Mouse (Mus musculus): ENCODE results near the gene Yeats4. TPM values are rescaled to one million over a fixed set of nuclear protein-coding genes. Genes with fewer than 3 reads are reported as not detected.

Yeats4 gene
- polyA plus RNA-seq, 1 experiment from 2014 or later: 126 TPM

DNA sequence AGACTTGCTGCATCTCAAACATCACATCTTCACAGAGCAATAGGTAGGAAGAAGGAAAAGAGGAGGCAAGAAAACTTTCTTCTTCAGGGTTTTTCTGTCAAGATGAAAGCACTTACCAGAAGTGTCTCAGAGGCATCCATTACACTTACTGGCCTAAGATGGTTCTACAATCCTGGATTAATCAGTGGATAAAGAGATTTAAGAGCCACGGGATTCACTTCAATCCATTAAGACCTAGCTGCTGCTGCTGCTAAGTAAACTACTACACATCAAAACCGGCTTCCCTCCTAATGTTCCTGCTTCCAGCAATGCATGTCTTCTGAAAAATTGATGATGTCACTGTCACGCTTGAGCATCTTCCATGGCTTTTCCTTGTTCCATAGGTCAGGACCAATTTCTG is 27.6 kb downstream of the Yeats4 start:
- ATAC-seq: no peak
- 83% methylated on average over 3 of the region's 3 CpGs for WGBS
- H3K4me1 ChIP-seq: no peaks in the 10 kb centered on the region

DNA sequence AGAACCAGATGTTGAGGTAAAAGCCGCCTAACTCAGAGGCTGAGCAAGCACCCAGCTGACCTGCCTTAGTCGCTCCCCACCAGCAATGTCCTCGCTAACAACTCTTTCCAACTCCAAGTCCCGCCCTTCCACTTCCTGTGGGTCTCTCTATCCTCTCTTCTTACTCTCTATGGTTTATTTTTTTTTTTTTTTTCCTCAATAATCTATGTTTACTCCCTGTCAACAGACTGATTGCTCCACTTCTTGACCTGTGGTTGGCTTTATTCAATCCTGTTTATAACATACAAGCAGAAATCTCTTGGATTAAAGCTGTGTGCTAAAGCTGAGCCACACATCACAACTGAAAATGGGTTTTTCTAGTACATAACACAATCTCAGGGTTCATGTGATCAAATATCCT is 28.6 kb downstream of the Yeats4 start:
- Histone ChIP-seq H3K27me3 (no peaks in the 10 kb centered on the region), H3K9me3 (replicated peaks) (no peaks in the 10 kb centered on the region), H3K4me3 (no peak overlapping the region), H3K9ac (no peak overlapping the region), H3K4me2 (no peak overlapping the region), H3K36me3 (ENCODE audit: poor library complexity, severe bottlenecking) (no peaks in the 10 kb centered on the region), H3K4me1 (no peaks in the 10 kb centered on the region), H3K27ac (no peak overlapping the region)
- 95% methylated on average over 4 of the region's 4 CpGs for WGBS
- no peak for ATAC-seq

More for the DNA sequence above, 27.6 kb downstream of the Yeats4 start:
- no peaks in the 10 kb centered on the region for H3K36me3 ChIP-seq (ENCODE audit: poor library complexity, severe bottlenecking)
- H3K4me3 ChIP-seq: no peak overlapping the region
- no peak overlapping the region for H3K4me2 ChIP-seq
- no peaks in the 10 kb centered on the region for H3K9me3 ChIP-seq (replicated peaks)
- no peak overlapping the region for H3K9ac ChIP-seq
- H3K27ac ChIP-seq: no peak overlapping the region
- H3K27me3 ChIP-seq: no peaks in the 10 kb centered on the region

DNA sequence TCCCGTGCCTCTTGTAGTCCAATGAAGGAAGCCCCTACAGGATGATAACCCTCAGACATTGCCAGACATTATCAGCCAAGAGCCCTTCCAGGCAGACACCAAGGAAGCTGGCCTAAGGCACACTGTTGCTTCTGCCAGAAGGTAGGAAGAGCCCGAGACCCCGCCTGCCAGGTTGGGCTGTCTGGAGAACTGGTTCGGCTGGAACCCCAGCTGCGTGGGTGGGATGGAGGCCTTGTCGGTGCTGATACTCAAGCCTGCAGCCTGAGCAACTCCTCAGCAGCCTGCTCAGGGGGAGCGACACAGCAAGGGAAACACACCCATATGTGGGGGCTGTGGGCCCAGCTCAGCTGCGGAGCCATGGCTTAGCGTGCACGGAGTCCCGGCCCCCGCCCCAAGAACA is 29.3 kb downstream of the Yeats4 start:
- no peaks in the 10 kb centered on the region for H3K9me3 ChIP-seq (replicated peaks)
- H3K9ac ChIP-seq: no peak overlapping the region
- no peaks in the 10 kb centered on the region for H3K27me3 ChIP-seq
- 95% methylated on average over 12 of the region's 12 CpGs for WGBS
- H3K36me3 ChIP-seq (ENCODE audit: poor library complexity, severe bottlenecking): no peaks in the 10 kb centered on the region
- H3K4me1 ChIP-seq: no peaks in the 10 kb centered on the region
- ATAC-seq: no peak
- no peak overlapping the region for H3K27ac ChIP-seq
- no peak overlapping the region for H3K4me3 ChIP-seq
- H3K4me2 ChIP-seq: no peak overlapping the region

DNA sequence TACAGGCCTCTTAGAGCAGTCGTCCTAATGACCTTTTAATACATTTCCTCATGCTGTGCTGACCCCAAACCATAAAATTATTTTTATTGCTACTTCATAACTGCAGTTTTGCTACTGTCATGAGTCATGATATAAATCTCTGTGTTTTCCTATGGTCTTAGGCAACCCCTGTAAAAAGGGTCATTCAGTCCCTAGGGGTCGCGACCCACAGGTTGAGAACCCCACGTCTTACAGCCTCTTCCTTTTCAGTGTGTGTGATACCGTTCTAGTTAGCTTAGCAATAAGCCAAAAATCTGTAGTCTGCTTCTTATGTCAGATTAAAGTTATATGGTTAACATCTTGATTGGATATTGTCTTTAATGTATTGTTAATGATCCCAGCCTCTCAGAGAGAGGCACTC is 30.9 kb downstream of the Yeats4 start:
- H3K4me1 ChIP-seq: no peaks in the 10 kb centered on the region
- no peak overlapping the region for H3K4me3 ChIP-seq
- H3K9ac ChIP-seq: no peak overlapping the region
- no peak for ATAC-seq
- no peaks in the 10 kb centered on the region for H3K9me3 ChIP-seq (replicated peaks)
- no peak overlapping the region for H3K27ac ChIP-seq
- no peaks in the 10 kb centered on the region for H3K27me3 ChIP-seq
- no peaks in the 10 kb centered on the region for H3K36me3 ChIP-seq (ENCODE audit: poor library complexity, severe bottlenecking)
- no peak overlapping the region for H3K4me2 ChIP-seq
- WGBS: 80% methylated on average over 5 of the region's 5 CpGs

DNA sequence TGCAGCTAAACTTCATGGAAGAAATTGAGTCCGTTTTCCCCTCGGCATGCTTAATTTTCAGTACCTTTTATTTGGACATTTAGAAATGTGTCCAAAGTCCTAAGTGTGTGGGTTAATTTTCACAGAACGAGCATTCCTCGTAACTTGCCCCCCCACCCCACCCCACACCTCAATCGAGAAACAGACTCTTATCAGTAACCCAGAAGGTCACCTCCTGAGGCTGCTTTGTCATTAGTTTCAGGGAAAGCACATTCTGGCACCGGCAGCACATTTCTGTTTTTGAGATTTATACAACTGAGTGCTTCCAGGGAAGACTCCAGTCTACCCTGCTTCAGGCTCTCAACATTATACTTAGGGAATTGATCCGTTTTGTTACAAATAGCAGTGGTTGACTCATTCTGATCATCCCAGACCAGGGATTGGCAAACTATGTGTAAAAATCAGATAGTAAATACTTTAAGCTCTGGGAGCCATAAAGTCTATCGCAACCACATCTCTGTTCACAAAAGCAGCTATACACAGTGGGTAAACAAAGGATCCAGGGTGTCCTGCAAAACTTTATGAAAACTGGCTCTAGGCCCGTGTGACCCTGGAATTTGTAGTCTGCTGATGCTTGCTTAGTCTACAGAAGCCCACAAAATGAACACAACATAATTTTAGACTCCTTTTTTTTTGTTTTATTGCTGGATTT is 38.8 kb downstream of the Yeats4 start:
- ATAC-seq: no peak
- H3K27ac ChIP-seq: no peak overlapping the region
- no peak overlapping the region for H3K9ac ChIP-seq
- 66% methylated on average over 9 of the region's 9 CpGs for WGBS
- H3K36me3 ChIP-seq (ENCODE audit: poor library complexity, severe bottlenecking): no peaks in the 10 kb centered on the region
- no peaks in the 10 kb centered on the region for H3K4me1 ChIP-seq
- H3K27me3 ChIP-seq: no peaks in the 10 kb centered on the region
- H3K9me3 ChIP-seq (replicated peaks): no peaks in the 10 kb centered on the region
- H3K4me2 ChIP-seq: no peak overlapping the region
- no peak overlapping the region for H3K4me3 ChIP-seq

DNA sequence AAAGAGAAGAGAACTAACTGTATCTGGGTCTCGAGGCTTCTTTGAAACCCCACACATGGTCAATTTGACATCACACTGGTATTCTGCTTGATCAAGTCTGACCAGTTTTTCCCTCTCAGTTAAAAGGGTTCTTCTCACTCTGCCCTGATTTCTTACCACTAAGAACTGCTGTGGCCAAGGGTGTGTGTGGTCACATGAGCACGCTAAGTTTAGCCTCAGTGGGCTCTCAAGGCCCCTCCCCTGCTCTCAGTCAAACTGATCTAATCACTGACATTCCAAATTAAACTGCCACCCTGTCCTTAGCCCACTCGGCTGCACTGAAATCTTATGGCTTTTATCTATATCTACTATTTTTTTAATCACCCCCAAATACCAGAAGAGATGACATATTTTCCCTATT is 43.2 kb downstream of the Yeats4 start:
- ATAC-seq: no peak
- 57% methylated on average over 3 of the region's 3 CpGs for WGBS
- Histone ChIP-seq H3K9me3 (replicated peaks) (no peaks in the 10 kb centered on the region), H3K36me3 (ENCODE audit: poor library complexity, severe bottlenecking) (no peaks in the 10 kb centered on the region), H3K27ac (no peak overlapping the region), H3K4me3 (no peak overlapping the region), H3K4me1 (no peaks in the 10 kb centered on the region), H3K27me3 (no peaks in the 10 kb centered on the region), H3K9ac (no peak overlapping the region), H3K4me2 (no peak overlapping the region)

DNA sequence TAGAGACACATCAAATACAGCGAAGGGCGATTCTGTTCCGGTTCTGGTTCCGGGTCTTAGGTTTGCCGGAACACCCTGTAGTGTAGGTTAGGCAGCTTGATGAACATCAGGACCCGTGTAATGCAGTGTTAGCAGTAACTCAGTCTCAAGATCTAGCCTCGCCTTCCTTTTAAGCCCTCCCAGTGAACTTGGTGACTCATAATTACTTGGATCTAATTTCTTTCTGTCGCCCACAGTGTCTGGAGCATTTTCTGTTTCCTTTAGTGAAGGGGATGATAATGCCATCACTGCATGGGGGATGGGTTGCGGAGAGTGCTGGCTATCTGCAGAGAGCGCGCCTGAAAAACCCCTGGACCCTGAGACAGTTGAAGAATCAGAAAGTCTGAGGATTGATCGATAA is 49.7 kb downstream of the Yeats4 start:
- no peaks in the 10 kb centered on the region for H3K36me3 ChIP-seq (ENCODE audit: poor library complexity, severe bottlenecking)
- WGBS: 60% methylated on average over 12 of the region's 12 CpGs
- H3K4me2 ChIP-seq: no peak overlapping the region
- H3K27me3 ChIP-seq: no peaks in the 10 kb centered on the region
- no peaks in the 10 kb centered on the region for H3K9me3 ChIP-seq (replicated peaks)
- no peak overlapping the region for H3K4me3 ChIP-seq
- H3K27ac ChIP-seq: no peak overlapping the region
- 0 out of 2 replicates have a peak, but pooled peaks cover 3% of the 10 kb centered on the region for H3K4me1 ChIP-seq
- ATAC-seq: no peak
- H3K9ac ChIP-seq: no peak overlapping the region

DNA sequence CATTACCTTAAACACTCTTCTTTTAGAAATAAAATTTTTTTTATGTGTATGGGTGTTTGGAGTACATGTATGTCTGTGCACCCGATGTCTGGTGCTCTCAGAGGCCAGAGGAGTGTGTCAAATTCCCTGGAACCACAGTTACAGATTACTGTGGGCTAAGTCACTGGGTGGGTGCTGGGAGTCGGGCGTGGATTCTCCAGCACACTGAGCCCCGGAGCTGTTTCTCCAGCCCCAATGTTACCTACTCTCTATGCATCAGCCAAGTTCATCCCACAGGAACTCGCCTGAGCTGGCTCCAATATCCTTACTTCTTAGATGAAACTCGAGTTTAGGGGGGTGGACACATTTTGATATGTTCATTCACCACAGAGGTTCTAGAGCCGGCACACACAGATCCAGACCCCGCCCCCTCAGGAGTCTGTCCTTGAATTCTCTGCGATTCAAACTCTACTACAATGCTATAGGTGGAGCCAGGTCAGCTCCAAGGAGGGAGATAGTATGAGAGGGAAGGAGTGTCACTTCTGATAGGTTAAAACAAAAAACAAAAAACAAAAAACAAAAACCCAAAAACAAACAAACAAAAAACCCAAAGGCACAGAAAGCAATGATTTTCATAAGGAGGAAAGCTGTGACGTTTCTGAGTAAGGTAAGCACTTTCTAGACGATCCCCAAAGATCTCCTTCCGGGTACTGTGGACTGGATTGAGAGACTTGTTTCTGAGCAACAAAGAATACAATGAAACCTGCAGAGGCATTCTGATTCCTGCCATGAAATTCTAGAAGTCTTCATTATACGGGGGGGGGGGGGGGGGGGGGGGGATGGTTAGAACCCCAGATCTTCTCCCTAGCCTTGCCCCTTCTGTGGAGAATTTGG is 50.5 kb downstream of the Yeats4 start:
- Histone ChIP-seq H3K4me3 (no peak overlapping the region), H3K36me3 (ENCODE audit: poor library complexity, severe bottlenecking) (no peaks in the 10 kb centered on the region), H3K4me2 (no peak overlapping the region), H3K27me3 (no peaks in the 10 kb centered on the region), H3K27ac (no peak overlapping the region), H3K4me1 (0 out of 2 replicates have a peak, but pooled peaks cover 3% of the 10 kb centered on the region), H3K9ac (no peak overlapping the region), H3K9me3 (replicated peaks) (no peaks in the 10 kb centered on the region)
- no peak for ATAC-seq
- WGBS: 36% methylated on average over 13 of the region's 13 CpGs

DNA sequence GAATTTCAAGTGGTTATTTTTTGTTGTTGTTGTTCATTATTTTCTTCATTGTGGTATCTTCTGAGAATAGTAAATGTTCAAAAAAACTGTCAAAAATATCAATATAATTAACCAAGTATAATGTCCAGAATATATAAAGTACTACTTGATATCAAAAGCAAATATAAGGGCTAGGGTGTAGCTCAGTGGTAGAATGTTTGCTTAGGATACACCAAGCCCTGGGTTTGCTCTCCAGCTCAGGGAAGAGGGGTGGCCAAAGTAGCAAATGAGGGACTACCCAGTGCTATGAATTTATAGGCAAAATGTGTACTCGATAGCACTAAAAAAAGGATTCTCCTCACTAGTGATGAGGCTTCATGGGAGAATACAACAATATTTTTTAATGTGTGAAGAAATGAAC is 51.2 kb downstream of the Yeats4 start:
- ATAC-seq: no peak
- H3K4me1 ChIP-seq: 0 out of 2 replicates have a peak, but pooled peaks cover 3% of the 10 kb centered on the region
- no peaks in the 10 kb centered on the region for H3K36me3 ChIP-seq (ENCODE audit: poor library complexity, severe bottlenecking)
- H3K4me2 ChIP-seq: no peak overlapping the region
- no peaks in the 10 kb centered on the region for H3K9me3 ChIP-seq (replicated peaks)
- H3K4me3 ChIP-seq: no peak overlapping the region
- no peak overlapping the region for H3K27ac ChIP-seq
- 93% methylated on average over 1 of the region's 1 CpGs for WGBS
- H3K9ac ChIP-seq: no peak overlapping the region
- no peaks in the 10 kb centered on the region for H3K27me3 ChIP-seq

DNA sequence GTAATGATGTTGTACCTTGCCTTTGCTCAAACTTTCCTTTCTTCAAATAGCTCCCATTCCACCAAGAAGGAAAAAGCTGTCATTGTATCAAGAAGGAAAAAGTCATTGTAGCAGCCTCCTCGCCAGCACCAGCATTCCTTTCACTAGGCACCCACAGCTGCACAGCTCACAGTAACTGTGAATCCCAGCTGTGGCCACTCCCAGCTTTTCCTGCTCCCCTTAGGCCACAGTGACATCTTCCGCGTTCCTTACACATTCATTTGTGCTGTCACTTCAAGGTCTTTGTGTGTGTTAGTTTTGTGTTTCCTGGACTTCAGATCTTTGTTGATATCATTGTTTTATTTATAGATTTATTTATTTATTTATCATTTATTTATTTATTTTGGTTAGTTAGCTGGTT is 52.2 kb downstream of the Yeats4 start:
- Histone ChIP-seq H3K4me3 (no peak overlapping the region), H3K27ac (no peak overlapping the region), H3K4me1 (0 out of 2 replicates have a peak, but pooled peaks cover 3% of the 10 kb centered on the region), H3K9ac (no peak overlapping the region), H3K4me2 (no peak overlapping the region), H3K36me3 (ENCODE audit: poor library complexity, severe bottlenecking) (no peaks in the 10 kb centered on the region), H3K27me3 (no peaks in the 10 kb centered on the region), H3K9me3 (replicated peaks) (no peaks in the 10 kb centered on the region)
- no peak for ATAC-seq
- 44% methylated on average over 3 of the region's 3 CpGs for WGBS

DNA sequence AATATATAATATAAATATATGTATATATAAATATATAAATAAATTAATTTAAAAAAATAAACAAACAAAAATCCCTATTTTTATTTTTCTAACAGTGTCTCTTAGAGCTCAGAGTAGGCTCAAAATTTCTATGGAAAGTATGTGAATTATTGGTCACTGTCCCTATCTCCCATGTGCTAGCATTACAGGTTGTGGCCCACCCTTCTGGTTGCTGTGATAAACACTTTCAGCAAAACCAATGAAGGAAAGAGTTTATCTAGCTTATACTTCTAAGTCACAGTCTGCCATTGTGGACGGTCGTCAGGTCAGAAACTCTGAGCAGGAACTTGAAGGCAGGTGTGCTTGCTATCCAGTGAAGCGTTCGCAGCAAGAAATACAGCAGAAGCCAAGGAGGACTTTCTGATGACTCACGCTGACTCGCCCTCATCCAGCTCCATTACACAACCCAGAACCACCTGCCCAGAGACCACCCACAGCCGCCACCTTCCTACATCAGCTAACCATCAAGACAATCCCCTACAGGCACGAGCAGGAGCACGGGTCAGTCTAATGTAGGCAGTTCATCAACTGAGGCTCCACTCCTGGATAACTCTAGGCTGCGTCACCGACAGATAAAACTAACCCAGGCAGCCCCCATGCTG is 57.4 kb downstream of the Yeats4 start:
- no peaks in the 10 kb centered on the region for H3K36me3 ChIP-seq (ENCODE audit: poor library complexity, severe bottlenecking)
- WGBS: 88% methylated on average over 11 of the region's 11 CpGs
- no peak overlapping the region for H3K4me3 ChIP-seq
- no peak for ATAC-seq
- no peak overlapping the region for H3K4me2 ChIP-seq
- no peaks in the 10 kb centered on the region for H3K9me3 ChIP-seq (replicated peaks)
- no peak overlapping the region for H3K27ac ChIP-seq
- no peaks in the 10 kb centered on the region for H3K27me3 ChIP-seq
- H3K4me1 ChIP-seq: no peaks in the 10 kb centered on the region
- no peak overlapping the region for H3K9ac ChIP-seq

Measured in forebrain, embryonic 13.5 days (tissue).